Mouse (Mus musculus) MEL (cell line): ENCODE results near the gene Cdc42bpa.

ENCODE experiments used
- ETS1 ChIP-seq: IDR thresholded peaks from 2 replicates; pipeline ENCODE4 v1.6.1; 2012; ENCODE audit warnings: low read depth, mild to moderate bottlenecking, inconsistent platforms, low read length, improper control_type of control experiment, moderate library complexity
- KAT2A ChIP-seq: conservative IDR thresholded peaks from 2 replicates; pipeline ENCODE4 v1.6.1; 2012; ENCODE audit warnings: low read depth, low read length, improper control_type of control experiment, inconsistent platforms
- MAFK ChIP-seq: IDR thresholded peaks from 2 replicates; pipeline ENCODE4 v1.6.1; 2011; ENCODE audit warnings: low read depth, mild to moderate bottlenecking, low read length, improper control_type of control experiment, borderline replicate concordance
- MYC ChIP-seq: IDR thresholded peaks from 2 replicates; pipeline ENCODE4 v1.6.1; 2011; ENCODE audit warnings: low read depth, mild to moderate bottlenecking, low read length, improper control_type of control experiment, moderate library complexity
- NRF1 ChIP-seq: IDR thresholded peaks from 2 replicates; pipeline ENCODE4 v1.6.1; 2014; ENCODE audit warnings: low read depth, mild to moderate bottlenecking, inconsistent platforms, low read length, improper control_type of control experiment, moderate library complexity; ENCODE audit not compliant: poor library complexity, insufficient read depth, severe bottlenecking
- POLR2A ChIP-seq, 2 experiments: IDR thresholded peaks; 2 replicates each; pipeline ENCODE4 v1.6.1; 2011 to 2012; ENCODE audit warnings: low read length in 2 of 2, mild to moderate bottlenecking in 2 of 2, control low read depth in 1 of 2, improper control_type of control experiment in 1 of 2, low read depth in 1 of 2, moderate library complexity in 1 of 2; ENCODE audit not compliant: control insufficient read depth in 1 of 2, insufficient read depth in 1 of 2, poor library complexity in 1 of 2
- SMC3 ChIP-seq: IDR thresholded peaks from 2 replicates; pipeline ENCODE4 v1.6.1; 2011; ENCODE audit warnings: low read depth, low read length, improper control_type of control experiment
- TAL1 ChIP-seq: IDR thresholded peaks from 2 replicates; pipeline ENCODE4 v1.6.1; 2012; ENCODE audit warnings: mild to moderate bottlenecking, inconsistent platforms, low read length, moderate library complexity, mixed read lengths
- TCF12 ChIP-seq: IDR thresholded peaks from 2 replicates; pipeline ENCODE4 v1.6.1; 2014; ENCODE audit warnings: low read depth, mild to moderate bottlenecking, inconsistent platforms, low read length, improper control_type of control experiment, moderate library complexity
- ZC3H11A ChIP-seq: IDR thresholded peaks from 2 replicates; pipeline ENCODE4 v1.6.1; 2012; ENCODE audit warnings: low read depth, mild to moderate bottlenecking, inconsistent platforms, low read length, improper control_type of control experiment
- ZNF384 ChIP-seq: IDR thresholded peaks from 2 replicates; pipeline ENCODE4 v1.6.1; 2012; ENCODE audit warnings: low read depth, mild to moderate bottlenecking, inconsistent platforms, low read length, improper control_type of control experiment

DNA sequence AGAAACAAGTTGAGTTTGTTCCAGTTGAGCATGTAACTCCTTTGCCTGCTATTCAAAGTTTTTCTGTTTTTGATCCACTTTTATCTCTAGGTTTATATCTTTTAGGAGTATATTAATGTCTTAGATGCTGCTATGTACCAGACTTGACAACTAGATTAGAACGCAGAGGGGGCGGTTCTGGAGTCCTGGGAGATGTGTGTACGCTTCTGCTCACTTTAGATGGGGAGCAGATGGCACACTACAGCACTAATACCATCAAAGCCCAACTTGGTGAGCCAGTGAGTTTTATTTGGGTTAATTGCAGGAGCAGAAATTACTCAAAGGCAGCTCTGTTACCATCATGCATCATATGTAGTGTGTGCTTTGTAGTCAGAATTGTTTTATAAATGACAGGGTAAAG lies 77.2 kb downstream of the Cdc42bpa start:
- TF ChIP-seq ZC3H11A = no peak
- TF ChIP-seq POLR2A (IDR thresholded peaks at IDR 0.05; ENCODE audit: control insufficient read depth in 1 of 2, insufficient read depth in 1 of 2, low read depth in 1 of 2, low read length in 2 of 2, poor library complexity in 1 of 2) = no peak
- no peak for TF ChIP-seq MAFK
- TF ChIP-seq ETS1 = no peak
- no peak for TF ChIP-seq TCF12
- no peak for TF ChIP-seq SMC3
- no peak for TF ChIP-seq NRF1
- no peak for TF ChIP-seq TAL1
- no peak for TF ChIP-seq ZNF384
- TF ChIP-seq MYC = no peak
- TF ChIP-seq KAT2A = no peak
